Mouse (Mus musculus) midbrain, postnatal 0 days (tissue): Measurements from ENCODE around the gene Alk. TPM values are rescaled to one million over a fixed set of nuclear protein-coding genes. Genes with fewer than 3 reads are reported as not detected.

Experiments used
- ATAC-seq: fragments of 200-750 bp; cut with Nextera tagmentation; 2 replicates; pipeline ENCODE4 v1.8.0; 2017; ENCODE audit warnings: moderate number of reproducible peaks, mild to moderate bottlenecking, moderate TSS enrichment, moderate library complexity; ENCODE audit not compliant: low FRiP score
- DNase-seq: peaks from one replicate; pipeline ENCODE4 v3.0.0-alpha.2; 2015; ENCODE audit warnings: low spot score
- H3K27ac ChIP-seq: fragments of 300-500 bp; sonication (generic); 2 replicates; pipeline ENCODE4 v1.5.1; 2014; ENCODE audit warnings: low read depth, mild to moderate bottlenecking, low read length, mixed read lengths
- H3K27me3 ChIP-seq: fragments of 300-500 bp; sonication (generic); 2 replicates; pipeline ENCODE4 v1.6.1; 2014; ENCODE audit warnings: low read length, control low read depth, mixed read lengths; ENCODE audit not compliant: insufficient read depth
- H3K36me3 ChIP-seq: fragments of 300-500 bp; sonication (generic); 2 replicates; pipeline ENCODE4 v1.6.1; 2014; ENCODE audit warnings: low read length, control low read depth, mixed read lengths; ENCODE audit not compliant: insufficient read depth
- H3K4me1 ChIP-seq: fragments of 300-500 bp; sonication (generic); 2 replicates; pipeline ENCODE4 v1.6.1; 2014; ENCODE audit warnings: mild to moderate bottlenecking, control low read depth, antibody characterized with exemption, low read length, mixed read lengths; ENCODE audit not compliant: insufficient read depth
- H3K4me2 ChIP-seq: fragments of 300-500 bp; sonication (generic); 2 replicates; pipeline ENCODE4 v1.6.1; 2014; ENCODE audit warnings: low read depth, mild to moderate bottlenecking, low read length, mixed read lengths; ENCODE audit not compliant: poor library complexity, severe bottlenecking
- H3K4me3 ChIP-seq: fragments of 300-500 bp; sonication (generic); 2 replicates; pipeline ENCODE4 v1.5.1; 2014; ENCODE audit warnings: low read depth, mild to moderate bottlenecking, low read length, moderate library complexity
- H3K9ac ChIP-seq: fragments of 300-500 bp; sonication (generic); replicated peaks from 2 replicates; pipeline ENCODE4 v1.6.1; 2014; ENCODE audit warnings: mild to moderate bottlenecking, low read length, moderate library complexity, mixed read lengths; ENCODE audit not compliant: poor library complexity, severe bottlenecking
- H3K9me3 ChIP-seq: fragments of 300-500 bp; sonication (generic); 2 replicates; pipeline ENCODE4 v1.6.1; 2016; ENCODE audit warnings: low read length, control low read depth
- CTCF ChIP-seq: IDR thresholded peaks from 2 replicates; pipeline ENCODE4 v1.5.1; 2016; ENCODE audit warnings: antibody characterized with exemption, mild to moderate bottlenecking
- WGBS: fragments of 180-500 bp; shearing (Covaris S2); extraction: QIAGEN DNeasy Blood & Tissue Kit; methylation state at CpG from one replicate; pipeline ENCODE4 v1.1.7; 2014; 5-methylcytosine and 5-hydroxymethylcytosine counted together
- polyA plus RNA-seq: library from polyadenylated mRNA; unstranded; fragments of >200 nt; fragmentation: Nextera tagmentation; extraction: Ambion mirVana; gene quantifications from 2 replicates; pipeline ENCODE4 v1.2.1, GENCODE M21; 2015
- total RNA-seq: library from RNA; depleted of rRNA; stranded (reverse); fragments of >200 nt; gene quantifications from 2 replicates; pipeline ENCODE4 v1.2.3, GENCODE M21; 2014

Alk gene
- total and polyA plus RNA-seq, 2 experiments from 2014 or later, result 5.2 to 17.6 TPM

- H3K4me2 ChIP-seq, result no peak overlapping the region
These were observed 235.4 kb downstream of the Alk start for GRCm38 (mm10) chr17:72368991-72369390.

GRCm38 (mm10) chr17:72362811-72363496 lies 241.5 kb downstream of the Alk start:
- Histone ChIP-seq H3K4me1 (no peaks in the 10 kb centered on the region), H3K9me3 (no peaks in the 10 kb centered on the region), H3K36me3 (no peaks in the 10 kb centered on the region), H3K27ac (no peak overlapping the region), H3K4me3 (no peak overlapping the region), H3K9ac (no peak overlapping the region), H3K4me2 (no peak overlapping the region), H3K27me3 (no peaks in the 10 kb centered on the region)
- 83% methylated on average over 10 of the region's 10 CpGs for WGBS
- DNase-seq (peak; percentile 46), ATAC-seq (no peak)
- no peak for TF ChIP-seq CTCF

More at GRCm38 (mm10) chr17:72368991-72369390, 235.4 kb downstream of the Alk start:
- Histone ChIP-seq H3K9ac (no peak overlapping the region), H3K9me3 (no peaks in the 10 kb centered on the region), H3K4me3 (no peak overlapping the region), H3K4me1 (no peaks in the 10 kb centered on the region), H3K27me3 (no peaks in the 10 kb centered on the region), H3K27ac (no peak overlapping the region), H3K36me3 (no peaks in the 10 kb centered on the region)
- 88% methylated on average over 4 of the region's 4 CpGs for WGBS
- no peak for DNase-seq
- TF ChIP-seq CTCF, result no peak
- no peak for ATAC-seq

GRCm38 (mm10) chr17:72361961-72362360 lies 242.5 kb downstream of the Alk start:
- no peaks in the 10 kb centered on the region for H3K4me1 ChIP-seq
- H3K4me3 ChIP-seq, result no peak overlapping the region
- H3K36me3 ChIP-seq, result no peaks in the 10 kb centered on the region
- H3K27me3 ChIP-seq, result no peaks in the 10 kb centered on the region
- no peaks in the 10 kb centered on the region for H3K9me3 ChIP-seq
- no peak overlapping the region for H3K9ac ChIP-seq
- H3K27ac ChIP-seq, result no peak overlapping the region
- DNase-seq (no peak), ATAC-seq (no peak)
- 84% methylated on average over 4 of the region's 4 CpGs for WGBS
- H3K4me2 ChIP-seq, result no peak overlapping the region
- TF ChIP-seq CTCF, result no peak

GRCm38 (mm10) chr17:72356759-72357302 lies 247.6 kb downstream of the Alk start:
- Histone ChIP-seq H3K9ac (no peak overlapping the region), H3K9me3 (no peaks in the 10 kb centered on the region), H3K4me3 (no peak overlapping the region), H3K27me3 (no peaks in the 10 kb centered on the region), H3K36me3 (no peaks in the 10 kb centered on the region), H3K4me2 (no peak overlapping the region), H3K27ac (no peak overlapping the region), H3K4me1 (no peaks in the 10 kb centered on the region)
- TF ChIP-seq CTCF, result no peak
- 82% methylated on average over 5 of the region's 5 CpGs for WGBS
- DNase-seq (no peak), ATAC-seq (no peak)

- H3K27ac ChIP-seq, result no peak overlapping the region
- TF ChIP-seq CTCF, result no peak
- no peak overlapping the region for H3K4me3 ChIP-seq
- H3K4me1 ChIP-seq, result no peaks in the 10 kb centered on the region
- no peak overlapping the region for H3K9ac ChIP-seq
- H3K27me3 ChIP-seq, result no peaks in the 10 kb centered on the region
- H3K4me2 ChIP-seq, result no peak overlapping the region
- 86% methylated on average over 4 of the region's 4 CpGs for WGBS
- no peaks in the 10 kb centered on the region for H3K36me3 ChIP-seq
- no peak for DNase-seq
- no peak for ATAC-seq
- no peaks in the 10 kb centered on the region for H3K9me3 ChIP-seq
These were observed 265.0 kb downstream of the Alk start for GRCm38 (mm10) chr17:72339437-72339836.

- Histone ChIP-seq H3K27ac (no peak overlapping the region), H3K4me3 (no peak overlapping the region), H3K9me3 (no peaks in the 10 kb centered on the region), H3K9ac (no peak overlapping the region), H3K4me1 (no peaks in the 10 kb centered on the region), H3K4me2 (no peak overlapping the region), H3K36me3 (no peaks in the 10 kb centered on the region), H3K27me3 (no peaks in the 10 kb centered on the region)
- ATAC-seq (no peak), DNase-seq (peak; percentile 28)
- no peak for TF ChIP-seq CTCF
- WGBS, result 49% methylated on average over 4 of the region's 4 CpGs
These were observed 271.5 kb downstream of the Alk start for GRCm38 (mm10) chr17:72332909-72333308.
